In genomic region chr1:88145278-88145677, GRCm38 (mm10) we compare ENCODE assay signal across 14 mouse cellular contexts. TPM values are rescaled to one million over a fixed set of nuclear protein-coding genes. Genes with fewer than 3 reads are reported as not detected.
DNase-seq lines count a peak whose midpoint lies in the region; ATAC-seq and TF ChIP-seq lines count a peak whose summit lies in the region.
"Not testable (repeated sequence)": the region's sequence is repeated elsewhere in the genome, so short reads cannot be mapped to it uniquely, and the experiment has no call there.
"Had no signal": no experiment of that assay in that cellular context is flagged by ENCODE, and none has a peak within 500 bp of the region (broad histone marks: within the 10 kb centered on the region; RNA-seq: fewer than 3 reads in every experiment).

No protein-coding gene starts in this region.

- peak; percentile 5 for DNase-seq in CD4-positive, CD25-positive, alpha-beta regulatory T cell, adult 2 months (ENCODE audit: low read depth, low spot score)
- peak; percentile 60 for DNase-seq in ZHBTc4 (ENCODE audit: low read depth, low spot score)
- peak; percentile 41 to 44 for DNase-seq in cerebellum, postnatal 10 days
- DNase-seq in hindbrain, embryonic 11.5 days (ENCODE audit: low spot score) = peak; percentile 27
- peak; percentile 39 for DNase-seq in kidney, postnatal 10 days
- DNase-seq in liver, adult 2 months (ENCODE audit: extremely low read depth, low read depth, low spot score) = peak; percentile 61
- DNase-seq in thymus, adult 2 months = peak; percentile 11

- WGBS in hindbrain, embryonic 11.5 days = 65% methylated on average over 2 of the region's 2 CpGs
- 35% methylated on average over 2 of the region's 2 CpGs for WGBS in liver, adult 2 months
- 83% methylated on average over 2 of the region's 2 CpGs for WGBS in thymus, adult 2 months

- H3K36me3 ChIP-seq in hindbrain, embryonic 11.5 days (ENCODE audit: control insufficient read depth, insufficient read depth, low read length); liver, adult 2 months (ENCODE audit: control insufficient read depth, insufficient read depth, low read length); thymus, adult 2 months (ENCODE audit: control insufficient read depth, insufficient read depth, low read length): not testable (repeated sequence)

- not testable (repeated sequence) for H3K4me3 ChIP-seq in hindbrain, embryonic 11.5 days (ENCODE audit: low read depth, low read length); liver, adult 2 months (ENCODE audit: insufficient read depth, low read depth, low read length); thymus, adult 2 months (ENCODE audit: control insufficient read depth, insufficient read depth, low read length)

- ATAC-seq in hindbrain, embryonic 11.5 days (ENCODE audit: low FRiP score) = not testable (repeated sequence)
- 0 out of 2 replicates have a peak, but pooled peaks have one; percentile 27 for ATAC-seq in megakaryocyte progenitor cell, adult 5-6 weeks (replicated peaks; ENCODE audit: poor library complexity)

- H3K27ac ChIP-seq in hindbrain, embryonic 11.5 days (ENCODE audit: low read depth, low read length); thymus, adult 2 months (ENCODE audit: control insufficient read depth, insufficient read depth, low read length): not testable (repeated sequence)
- peak overlapping the region; percentile 12; the same call in 1 of the 2 replicates for H3K27ac ChIP-seq in liver, adult 2 months (replicated peaks; ENCODE audit: insufficient read depth, low read depth, low read length)

- peaks cover 23% of the 10 kb centered on the region; the same call in 1 of the 2 replicates for H3K79me2 ChIP-seq in liver, adult 2 months (ENCODE audit: control insufficient read depth, insufficient read depth, low read length)

- not testable (repeated sequence) for H3K4me1 ChIP-seq in hindbrain, embryonic 11.5 days (replicated peaks; ENCODE audit: control insufficient read depth, insufficient read depth, low read length); thymus, adult 2 months (replicated peaks; ENCODE audit: control insufficient read depth, insufficient read depth, low read length)
- H3K4me1 ChIP-seq in liver, adult 2 months (ENCODE audit: control insufficient read depth, insufficient read depth, low read length) = peaks cover 18% of the 10 kb centered on the region

- peak; percentile 21; the same call in 1 of the 2 replicates for TF ChIP-seq CTCF in liver, adult 2 months (IDR thresholded peaks at IDR 0.05; ENCODE audit: low read depth, low read length)
- TF ChIP-seq CTCF in thymus, adult 2 months (IDR thresholded peaks at IDR 0.05; ENCODE audit: borderline replicate concordance, control insufficient read depth, extremely low read depth, insufficient read depth, low read length, poor library complexity) = not testable (repeated sequence)

- not testable (repeated sequence) for H3K4me2 ChIP-seq in hindbrain, embryonic 11.5 days (replicated peaks; ENCODE audit: low read depth, low read length)

- not testable (repeated sequence) for H3K27me3 ChIP-seq in hindbrain, embryonic 11.5 days (ENCODE audit: control insufficient read depth, insufficient read depth, low read length); liver, adult 2 months (ENCODE audit: control insufficient read depth, insufficient read depth, low read length); thymus, adult 2 months (ENCODE audit: control insufficient read depth, insufficient read depth, low read length)

- H3K9me3 ChIP-seq in hindbrain, embryonic 11.5 days (ENCODE audit: control insufficient read depth, low read length) = not testable (repeated sequence)

- TF ChIP-seq POLR2A in liver, adult 2 months (IDR thresholded peaks at IDR 0.05; ENCODE audit: extremely low read depth, insufficient read depth, low read length); thymus, adult 2 months (IDR thresholded peaks at IDR 0.05; ENCODE audit: control insufficient read depth, extremely low read depth, insufficient read depth, low read length, poor library complexity): not testable (repeated sequence)

- H3K9ac ChIP-seq in hindbrain, embryonic 11.5 days (ENCODE audit: low read depth, low read length); liver, adult 2 months (ENCODE audit: low read depth, low read length): not testable (repeated sequence)

RNA-seq across cellular contexts. Expression of gene Ugt1a6a, which starts 10.7 kb away (rescaled TPM):
- polyA plus RNA-seq in hindbrain, embryonic 11.5 days (2014; fragmentation: Nextera tagmentation; extraction: Ambion mirVana) = 0.49 and 0.67 TPM in 2 replicates
- 55.4 and 90.9 TPM in 2 replicates for total RNA-seq in liver, adult 2 months (2014; rRNA removed)
- 84.4 and 106 TPM in 2 replicates for polyA plus RNA-seq in liver, adult 2 months (2012; rRNA removed)
- total RNA-seq in megakaryocyte progenitor cell, adult 5-6 weeks (2015) = 2.6 and 2.7 TPM in 2 replicates
- 0.71 and 2.0 TPM in 2 replicates for total RNA-seq in megakaryocyte progenitor cell, adult 5-6 weeks (2017)
- polyA plus RNA-seq in thymus, adult 2 months (2012; rRNA removed) = 3.0 and 3.8 TPM in 2 replicates
- polyA plus RNA-seq: heart, embryonic 11.5 days had no signal

RNA-seq across cellular contexts. Expression of gene Ugt1a5, which starts 20.5 kb away (rescaled TPM):
- polyA plus RNA-seq in hindbrain, embryonic 11.5 days (2014; fragmentation: Nextera tagmentation; extraction: Ambion mirVana) = not detected in 2 replicates
- total RNA-seq in liver, adult 2 months (2014; rRNA removed) = 75.8 and 159 TPM in 2 replicates
- polyA plus RNA-seq in liver, adult 2 months (2012; rRNA removed) = 41.5 and 119 TPM in 2 replicates
- total RNA-seq in megakaryocyte progenitor cell, adult 5-6 weeks (2015) = 1.0 and 2.5 TPM in 2 replicates
- 0.81 TPM in 1 of 2 replicates, not detected in the other for total RNA-seq in megakaryocyte progenitor cell, adult 5-6 weeks (2017)
- 0.08 and 0.09 TPM in 2 replicates for polyA plus RNA-seq in thymus, adult 2 months (2012; rRNA removed)
- total RNA-seq: monocyte, adult 5-6 weeks had no signal
- polyA plus RNA-seq: heart, embryonic 11.5 days; liver, embryonic 11.5 days; neural tube, embryonic 14.5 days had no signal

RNA-seq across cellular contexts. Expression of gene Ugt1a6b, which starts 42.2 kb away (rescaled TPM):
- 0.17 TPM in 1 of 2 replicates, not detected in the other for polyA plus RNA-seq in hindbrain, embryonic 11.5 days (2014; fragmentation: Nextera tagmentation; extraction: Ambion mirVana)
- 97.1 and 102 TPM in 2 replicates for total RNA-seq in liver, adult 2 months (2014; rRNA removed)
- polyA plus RNA-seq in liver, adult 2 months (2012; rRNA removed) = 77.3 and 91.0 TPM in 2 replicates
- total RNA-seq in megakaryocyte progenitor cell, adult 5-6 weeks (2015) = 0.91 and 1.0 TPM in 2 replicates
- total RNA-seq in megakaryocyte progenitor cell, adult 5-6 weeks (2017) = 0.87 and 1.6 TPM in 2 replicates
- polyA plus RNA-seq in thymus, adult 2 months (2012; rRNA removed) = 1.3 and 1.6 TPM in 2 replicates
- polyA plus RNA-seq: heart, embryonic 11.5 days; intestine, embryonic 14.5 days; neural tube, embryonic 14.5 days had no signal

RNA-seq across cellular contexts. Expression of gene Ugt1a7c, which starts 50.4 kb away (rescaled TPM):
- 1.0 and 1.1 TPM in 2 replicates for polyA plus RNA-seq in hindbrain, embryonic 11.5 days (2014; fragmentation: Nextera tagmentation; extraction: Ambion mirVana)
- total RNA-seq in liver, adult 2 months (2014; rRNA removed) = 20.1 and 51.1 TPM in 2 replicates
- 2.0 and 3.9 TPM in 2 replicates for polyA plus RNA-seq in liver, adult 2 months (2012; rRNA removed)
- 24.0 and 29.5 TPM in 2 replicates for total RNA-seq in megakaryocyte progenitor cell, adult 5-6 weeks (2015)
- 37.6 and 47.2 TPM in 2 replicates for total RNA-seq in megakaryocyte progenitor cell, adult 5-6 weeks (2017)
- 0.94 and 1.1 TPM in 2 replicates for polyA plus RNA-seq in thymus, adult 2 months (2012; rRNA removed)

RNA-seq across cellular contexts. Expression of gene Ugt1a2, which starts 55.1 kb away (rescaled TPM):
- not detected in 2 replicates for polyA plus RNA-seq in hindbrain, embryonic 11.5 days (2014; fragmentation: Nextera tagmentation; extraction: Ambion mirVana)
- total RNA-seq in liver, adult 2 months (2014; rRNA removed) = 9.5 and 10.4 TPM in 2 replicates
- polyA plus RNA-seq in liver, adult 2 months (2012; rRNA removed) = 0.29 and 0.57 TPM in 2 replicates
- total RNA-seq in megakaryocyte progenitor cell, adult 5-6 weeks (2015) = 0.42 and 1.1 TPM in 2 replicates
- 0.57 TPM in 1 of 2 replicates, not detected in the other for total RNA-seq in megakaryocyte progenitor cell, adult 5-6 weeks (2017)
- 0.09 and 0.32 TPM in 2 replicates for polyA plus RNA-seq in thymus, adult 2 months (2012; rRNA removed)
- total RNA-seq: gastrocnemius, postnatal 36 days had no signal
- polyA plus RNA-seq: heart, embryonic 11.5 days; liver, embryonic 11.5 days had no signal

Comparison
In these comparisons a context has a peak if more than half of its experiments do, and no peak if none do; other contexts are left out.
1. DNase-seq: peak in every context shown above with its lines; median percentile 61 in liver, adult 2 months; 60 in ZHBTc4; 42 in cerebellum, postnatal 10 days; 39 in kidney, postnatal 10 days; 27 in hindbrain, embryonic 11.5 days; 11 in thymus, adult 2 months; 5 in CD4-positive, CD25-positive, alpha-beta regulatory T cell, adult 2 months.
2. RNA of gene Ugt1a6a, which starts 10.7 kb away (polyA plus RNA-seq): 84.4 to 106 TPM in liver, adult 2 months; 3.0 to 3.8 TPM in thymus, adult 2 months and 0.49 to 0.67 TPM in hindbrain, embryonic 11.5 days; every median in the first group is over 10 times any median in the second.
3. RNA of gene Ugt1a5, which starts 20.5 kb away (polyA plus RNA-seq): 41.5 to 119 TPM in liver, adult 2 months; 0.08 to 0.09 TPM in thymus, adult 2 months and not detected in hindbrain, embryonic 11.5 days; every median in the first group is over 10 times any median in the second.
4. RNA of gene Ugt1a6b, which starts 42.2 kb away (polyA plus RNA-seq): 77.3 to 91.0 TPM in liver, adult 2 months; 1.3 to 1.6 TPM in thymus, adult 2 months and 0.17 TPM in hindbrain, embryonic 11.5 days; every median in the first group is over 10 times any median in the second.